Mouse (Mus musculus) embryo, embryonic 9.5 days (tissue): ENCODE measurements around the gene Smarcc1.
"Not testable (repeated sequence)": the region's sequence is repeated elsewhere in the genome, so short reads cannot be mapped to it uniquely, and the experiment has no call there.

Experiments used
- DNase-seq: peaks from one replicate; pipeline ENCODE4 v3.0.0-alpha.2; 2017; ENCODE audit errors: extremely low spot score

Gene Smarcc1

DNA sequence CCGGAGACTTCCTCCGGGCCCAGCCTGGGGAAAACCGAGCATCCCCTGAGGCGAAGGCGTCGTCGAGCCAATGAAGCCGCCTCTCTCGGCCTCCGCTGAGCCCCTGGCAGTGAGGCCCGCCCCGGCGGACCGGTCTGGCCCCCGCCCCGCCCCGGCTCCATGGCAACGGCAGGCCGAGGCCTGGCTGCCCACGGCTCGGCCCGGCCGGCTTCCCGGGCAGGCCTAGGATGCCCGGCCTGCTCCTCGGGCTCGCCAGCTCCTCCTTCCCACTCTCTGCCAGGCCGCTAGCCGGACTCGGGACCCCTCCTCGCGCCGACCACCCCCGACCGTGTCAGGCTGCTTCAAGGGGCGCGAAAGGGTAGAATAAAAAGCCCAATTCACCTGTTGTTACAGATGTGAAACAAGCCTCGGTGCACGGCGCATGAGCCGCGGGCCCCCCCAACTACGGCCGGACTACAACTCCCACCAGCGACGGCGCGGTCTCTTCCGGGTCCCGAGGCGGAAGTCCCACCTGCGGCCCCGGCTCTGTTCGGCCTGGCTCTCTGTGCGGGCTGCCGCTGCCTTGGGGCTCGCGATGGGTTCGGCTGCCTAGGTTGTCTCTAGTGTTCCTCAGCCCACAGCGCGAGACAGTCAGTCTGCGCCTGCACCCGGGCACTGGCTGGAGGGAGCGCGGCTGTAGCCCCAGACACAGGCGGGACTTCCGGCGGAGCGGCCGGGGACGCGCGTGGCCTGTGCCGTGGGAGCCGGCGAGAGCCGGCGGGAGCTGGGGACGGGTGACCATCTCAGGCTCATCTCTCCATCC is at the start of gene Smarcc1:
Gene Smarcc1, plus strand, starts transcription at position 732 of the 802 bp plus-strand sequence.
- DNase-seq = peak; percentile 95

DNA sequence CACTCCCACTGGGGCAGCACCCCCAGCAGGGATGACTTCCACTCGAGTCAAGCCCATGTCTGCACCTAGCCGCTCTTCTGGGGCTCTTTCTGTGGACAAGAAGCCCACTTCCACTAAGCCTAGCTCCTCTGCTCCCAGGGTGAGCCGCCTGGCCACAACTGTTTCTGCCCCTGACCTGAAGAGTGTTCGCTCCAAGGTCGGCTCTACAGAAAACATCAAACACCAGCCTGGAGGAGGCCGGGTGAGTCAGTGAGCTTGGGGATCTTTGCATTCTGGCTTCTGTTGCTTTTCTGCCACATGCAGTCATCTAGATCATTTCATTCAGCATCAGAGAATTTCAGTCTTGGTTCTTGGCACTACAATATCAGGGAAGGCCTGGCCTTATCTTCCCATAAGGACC is 48.8 kb upstream of the Smarcc1 start:
- DNase-seq = no peak

DNA sequence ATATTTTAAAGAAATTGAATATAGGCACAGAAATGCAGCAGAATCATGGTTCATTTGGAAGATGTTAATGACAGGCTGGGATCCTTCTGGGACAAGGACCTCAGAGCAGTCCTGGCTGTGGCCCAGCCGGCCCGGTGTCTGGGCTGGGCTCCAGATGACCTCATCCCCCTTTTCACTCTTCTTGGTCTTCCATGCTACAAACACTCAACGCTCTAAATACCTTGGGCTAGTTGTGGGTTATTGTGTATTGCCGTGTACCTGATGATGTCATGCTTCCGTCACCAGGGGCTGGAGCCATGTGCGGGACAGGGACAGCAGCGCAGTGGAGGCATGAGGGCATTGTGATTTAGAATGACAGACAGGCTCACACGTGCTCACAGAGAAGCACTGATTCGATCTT is 47.1 kb upstream of the Smarcc1 start:
- DNase-seq = no peak

DNA sequence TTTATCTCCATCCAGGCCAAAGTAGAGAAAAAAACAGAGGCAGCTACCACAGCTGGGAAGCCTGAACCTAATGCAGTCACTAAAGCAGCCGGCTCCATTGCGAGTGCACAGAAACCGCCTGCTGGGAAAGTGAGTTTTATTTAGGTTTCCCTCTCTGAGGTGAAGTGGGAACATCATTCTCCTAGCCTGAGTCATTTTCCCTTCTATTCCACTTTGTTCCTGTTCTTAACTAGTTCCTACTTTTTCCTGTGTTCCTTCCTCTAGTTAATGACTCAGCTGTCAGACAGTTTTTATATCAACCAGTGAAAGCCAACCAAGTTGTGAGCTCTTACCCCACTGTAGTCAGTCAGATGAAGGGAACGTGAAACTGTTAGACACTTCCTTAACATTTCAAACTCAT is 46.5 kb upstream of the Smarcc1 start:
- DNase-seq = no peak

DNA sequence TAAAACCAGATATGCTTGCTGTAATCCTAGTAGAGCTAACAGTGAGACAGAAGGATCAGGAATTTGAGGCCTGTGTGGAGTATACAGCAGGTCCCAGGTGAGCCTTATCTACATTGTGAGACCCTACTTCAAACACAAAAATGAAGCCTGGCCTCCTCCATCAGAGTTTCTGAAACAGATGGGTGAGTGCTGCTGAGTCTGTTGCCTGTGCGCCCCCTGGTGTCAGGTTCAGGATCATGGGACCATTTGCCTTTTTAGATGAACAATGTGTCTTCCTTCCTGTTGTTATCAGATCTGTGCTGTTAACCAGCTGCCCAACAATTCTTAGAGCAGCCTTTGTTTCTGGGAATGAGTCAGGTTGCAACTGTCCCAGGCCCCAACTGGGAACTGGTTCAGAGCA is 45.7 kb upstream of the Smarcc1 start:
- peak; percentile 71 for DNase-seq

DNA sequence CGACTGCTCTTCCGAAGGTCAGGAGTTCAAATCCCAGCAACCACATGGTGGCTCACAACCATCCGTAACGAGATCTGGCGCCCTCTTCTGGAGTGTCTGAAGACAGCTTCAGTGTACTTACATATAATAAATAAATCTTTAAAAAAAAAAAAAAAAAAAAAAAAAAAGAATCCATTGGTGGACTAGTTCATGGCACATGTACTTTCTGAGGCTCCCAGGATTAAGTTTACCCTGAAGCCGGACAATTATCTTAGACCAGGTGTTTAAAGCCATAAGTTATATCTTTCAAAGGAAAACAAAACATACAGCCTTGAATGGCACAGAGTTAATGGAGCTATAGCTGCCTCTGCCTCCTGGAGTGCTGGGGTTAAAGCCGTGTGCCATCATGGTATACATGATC is 41.0 kb upstream of the Smarcc1 start:
- not testable (repeated sequence) for DNase-seq

DNA sequence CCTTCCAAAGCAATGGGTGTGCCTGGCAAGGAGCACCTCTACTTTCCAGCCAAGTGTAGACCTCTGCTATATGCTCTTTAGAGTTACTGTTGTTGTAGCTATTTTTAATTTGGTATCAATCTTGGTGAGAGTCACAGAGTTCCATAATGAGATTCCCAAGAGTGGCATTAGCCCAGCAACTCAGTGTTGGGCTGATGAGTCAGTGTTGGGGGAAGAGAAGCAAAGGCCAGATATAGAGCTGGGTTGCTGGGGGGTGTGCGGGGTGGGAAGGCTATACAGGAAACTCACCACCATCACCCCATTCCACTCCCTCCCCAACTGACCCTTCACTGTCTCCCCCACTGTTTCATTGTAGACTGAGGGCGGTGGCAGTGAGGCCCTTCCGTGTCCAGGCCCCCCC is 36.4 kb upstream of the Smarcc1 start:
- no peak for DNase-seq

DNA sequence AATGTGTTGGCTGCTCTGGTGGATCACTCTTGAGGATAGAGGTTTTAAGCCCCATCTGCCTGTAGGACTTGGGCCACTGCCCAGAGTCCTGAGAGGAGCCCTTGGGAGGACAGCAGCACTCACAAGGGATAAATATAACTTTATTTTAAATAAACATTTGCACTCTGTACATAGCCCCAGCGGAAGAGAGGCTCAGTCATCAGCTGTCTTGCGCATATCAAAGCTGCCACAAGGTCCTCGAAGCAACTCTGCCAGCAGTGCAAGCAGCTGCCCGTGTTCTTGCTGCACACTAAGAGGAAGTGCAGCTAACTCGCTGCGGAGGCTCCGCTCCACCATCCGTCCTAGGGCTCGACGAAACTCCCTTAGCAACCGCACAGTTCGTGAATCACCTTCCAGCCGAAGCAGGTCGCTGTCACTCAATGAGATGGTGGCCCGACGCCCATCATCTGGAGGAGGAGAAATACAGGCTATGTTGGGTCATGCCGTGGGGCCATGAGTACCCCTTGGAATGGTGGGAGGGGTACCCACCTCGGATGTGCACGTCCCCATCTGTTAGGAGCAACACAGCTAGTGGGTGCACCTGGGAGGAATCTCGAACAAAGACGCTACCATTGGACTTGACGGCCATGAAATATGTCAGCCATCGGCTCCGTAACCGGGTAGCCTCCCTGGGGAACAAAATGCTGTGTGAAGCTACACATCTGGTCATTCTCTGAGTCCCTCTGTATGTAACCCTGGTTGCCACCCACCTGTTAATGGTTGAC is 33.1 kb upstream of the Smarcc1 start:
- no peak for DNase-seq

DNA sequence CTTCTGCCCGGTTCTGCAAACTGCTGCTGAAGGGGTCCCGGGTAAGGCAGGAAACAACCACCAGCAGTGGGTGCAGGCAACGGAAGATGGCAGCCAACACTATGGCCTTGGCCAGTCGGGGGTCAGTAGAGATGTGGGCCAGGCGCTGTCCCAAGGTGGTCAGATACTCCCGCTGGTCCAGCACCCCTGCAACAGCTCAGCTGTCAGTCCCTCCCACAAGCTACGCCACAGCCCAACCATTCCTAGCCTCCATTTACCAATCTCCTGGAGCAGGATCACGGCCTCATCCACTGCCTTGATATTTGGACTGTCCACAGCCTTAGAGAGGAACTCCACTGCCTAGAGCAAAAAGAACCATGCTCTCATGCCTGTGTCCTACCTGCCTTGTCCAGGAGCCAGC is 31.8 kb upstream of the Smarcc1 start:
- DNase-seq = no peak

DNA sequence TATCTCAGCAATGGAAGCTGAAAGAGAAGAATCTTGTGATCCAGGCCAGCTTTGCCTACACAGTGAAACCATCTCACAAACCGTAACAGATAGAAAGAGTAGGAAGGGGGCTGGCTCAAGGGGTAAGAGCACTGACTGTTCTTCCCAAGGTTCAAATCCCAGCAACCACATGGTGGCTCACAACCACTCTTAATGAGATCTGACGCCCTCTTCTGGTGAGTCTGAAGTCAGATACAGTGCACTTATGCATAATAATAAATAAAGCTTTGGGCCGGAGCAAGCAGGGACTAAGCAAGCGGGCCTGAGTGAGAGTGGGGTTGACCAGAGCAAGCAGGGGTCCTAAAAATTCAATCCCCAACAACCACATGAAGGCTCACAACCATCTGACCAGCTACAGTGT is 24.2 kb upstream of the Smarcc1 start:
- no peak for DNase-seq

DNA sequence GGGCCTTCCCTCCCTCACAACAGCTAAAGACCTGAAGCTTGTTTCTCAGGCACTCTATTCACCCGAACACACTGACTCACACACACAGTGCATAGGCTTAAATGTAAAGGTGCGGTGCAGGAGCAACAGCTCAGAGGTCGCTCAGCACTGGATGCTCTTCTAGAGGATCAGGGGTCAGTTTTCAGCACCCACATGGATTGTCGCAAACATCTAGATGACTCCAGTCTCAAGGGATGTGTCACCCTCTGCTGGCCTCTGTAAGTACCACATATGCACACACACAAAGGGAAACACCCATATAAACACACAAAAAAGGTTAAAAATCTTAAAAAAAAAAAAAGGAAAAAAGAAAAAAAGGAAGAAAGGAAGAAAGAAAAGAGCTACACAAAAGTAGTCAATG is 22.7 kb upstream of the Smarcc1 start:
- no peak for DNase-seq

DNA sequence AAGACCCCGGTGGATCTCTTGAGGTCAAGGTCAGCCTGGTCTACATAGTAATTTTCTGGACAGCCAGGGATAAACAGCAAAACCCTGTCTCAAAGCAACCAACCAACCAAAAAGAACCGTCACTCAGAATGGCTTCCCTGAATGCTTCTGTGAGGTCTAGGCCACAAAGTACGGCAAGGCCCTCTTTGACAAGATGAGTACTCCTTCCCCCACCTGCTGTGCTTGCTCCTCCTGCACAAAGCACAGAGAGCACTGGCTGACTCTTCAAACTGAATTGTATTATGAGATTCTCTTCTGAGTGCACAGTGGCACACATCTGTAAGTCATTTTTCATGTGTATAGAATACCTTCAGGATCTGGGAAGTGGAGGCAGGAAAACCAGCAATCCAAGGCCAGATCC is 19.7 kb upstream of the Smarcc1 start:
- DNase-seq = no peak

DNA sequence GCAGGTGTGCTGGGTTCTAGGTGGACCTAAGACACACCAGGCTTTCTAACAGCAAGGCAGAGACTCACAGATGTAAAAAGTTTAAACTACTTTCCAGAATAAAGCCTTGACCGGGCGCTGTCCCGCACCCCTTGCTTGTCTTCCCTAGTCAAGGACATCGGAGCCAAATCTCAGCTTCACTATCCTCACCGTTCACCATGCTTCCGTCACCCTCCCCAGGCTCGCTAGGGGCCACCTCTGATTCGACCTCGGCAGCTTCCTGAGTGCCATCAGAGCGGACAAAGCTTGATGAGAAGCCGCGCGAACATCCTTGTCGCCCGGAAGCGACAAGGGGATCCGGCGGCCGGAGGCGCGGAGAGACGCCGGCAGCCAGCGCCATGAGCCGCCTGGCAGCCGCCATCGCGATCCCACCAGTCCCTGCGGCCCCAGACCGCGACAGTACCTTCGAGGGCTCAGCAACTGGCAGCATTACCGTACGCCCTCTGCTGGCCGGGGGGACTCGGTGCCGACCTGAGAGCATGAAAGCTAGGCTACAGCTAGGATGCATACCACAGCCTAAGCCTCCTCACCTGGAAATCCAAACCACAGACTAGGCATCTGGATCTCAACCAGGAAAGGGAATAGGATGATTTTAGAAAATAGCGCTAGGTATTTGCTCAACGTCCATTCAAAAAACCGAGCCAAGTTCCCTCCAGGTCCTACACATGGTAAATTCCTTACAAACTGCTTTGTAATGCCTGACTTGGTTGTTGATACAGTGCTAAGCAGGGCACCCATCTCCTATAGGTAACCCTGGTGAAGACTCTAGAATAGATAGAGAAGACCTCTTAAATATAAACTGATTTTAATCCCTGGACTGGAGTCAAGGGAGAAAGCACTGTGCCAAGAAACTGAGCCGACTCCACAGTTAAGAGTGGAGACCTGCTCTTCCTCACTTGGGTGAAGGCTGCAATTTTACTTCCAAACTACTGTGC is 16.6 kb upstream of the Smarcc1 start:
- peak; percentile 91 for DNase-seq

DNA sequence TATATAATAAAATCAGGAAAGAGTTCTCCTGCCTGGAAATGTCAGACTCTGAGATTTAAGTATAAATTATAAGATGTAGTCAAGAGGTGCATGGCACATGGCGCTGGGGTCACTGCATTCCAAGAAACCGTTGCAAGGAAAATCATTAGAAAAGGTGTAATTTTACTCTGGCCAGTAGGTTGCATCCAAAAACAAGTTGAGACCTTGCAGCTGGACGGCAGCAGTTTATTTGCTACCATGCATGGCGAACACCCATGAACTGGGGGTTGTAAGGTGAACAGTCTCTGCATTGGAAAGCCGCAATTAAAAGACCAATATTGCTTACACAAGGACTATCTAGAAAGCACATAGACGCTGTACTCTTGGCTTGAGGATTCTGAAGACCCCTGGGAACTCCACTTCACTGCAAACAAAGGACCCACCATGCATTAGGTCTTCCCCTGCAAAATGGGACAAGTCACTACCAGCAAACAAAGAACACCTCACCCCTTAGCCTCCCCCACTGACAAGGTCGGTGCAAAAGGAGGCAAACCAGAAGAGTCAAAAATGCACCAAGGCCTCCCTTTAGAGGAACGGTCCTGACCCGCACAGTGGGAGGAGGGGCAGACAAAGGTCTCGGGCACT is 1.0 kb upstream of the Smarcc1 start:
- DNase-seq = no peak

DNA sequence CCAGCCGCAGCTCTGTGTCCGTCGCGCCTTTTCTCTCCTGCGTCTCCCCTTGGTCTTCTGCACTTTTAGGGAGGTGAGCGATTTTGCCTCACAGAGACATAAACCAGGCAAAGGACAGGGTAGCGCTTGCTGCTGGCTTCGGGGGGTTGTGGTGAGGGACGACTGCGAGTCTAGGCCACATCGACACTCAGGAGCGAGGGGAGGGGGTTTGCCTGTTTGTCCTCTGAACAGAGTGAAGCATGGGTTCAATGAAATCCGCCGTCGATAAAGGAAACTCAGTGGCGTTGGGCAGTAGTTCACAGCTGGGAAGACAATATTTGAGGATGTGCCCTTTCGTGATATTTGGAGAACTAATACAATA is 251 bp downstream of the Smarcc1 start, which contains the start of gene Dhx30:
Gene Dhx30, minus strand, starts transcription at position 52 of the 361 bp plus-strand sequence.
- DNase-seq = no peak

DNA sequence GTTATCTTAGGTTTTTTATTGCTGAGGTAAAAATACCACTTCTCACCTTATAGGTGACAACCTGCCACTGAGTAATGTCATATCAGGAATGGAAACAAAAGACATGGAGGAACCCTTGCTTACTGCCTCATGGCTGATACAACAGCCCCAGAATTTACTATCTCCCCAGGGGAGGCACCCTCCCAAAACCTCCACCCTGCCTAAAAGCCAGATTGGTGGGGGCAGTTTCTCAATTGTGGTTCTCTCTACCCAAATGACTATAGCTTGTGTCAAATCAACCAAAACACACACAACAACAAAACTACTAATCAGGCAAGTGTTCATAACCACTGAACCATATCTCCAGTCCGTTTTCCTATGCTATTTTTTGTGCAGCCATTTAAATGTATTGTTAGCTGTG is 741 bp downstream of the Smarcc1 start:
- DNase-seq = no peak

DNA sequence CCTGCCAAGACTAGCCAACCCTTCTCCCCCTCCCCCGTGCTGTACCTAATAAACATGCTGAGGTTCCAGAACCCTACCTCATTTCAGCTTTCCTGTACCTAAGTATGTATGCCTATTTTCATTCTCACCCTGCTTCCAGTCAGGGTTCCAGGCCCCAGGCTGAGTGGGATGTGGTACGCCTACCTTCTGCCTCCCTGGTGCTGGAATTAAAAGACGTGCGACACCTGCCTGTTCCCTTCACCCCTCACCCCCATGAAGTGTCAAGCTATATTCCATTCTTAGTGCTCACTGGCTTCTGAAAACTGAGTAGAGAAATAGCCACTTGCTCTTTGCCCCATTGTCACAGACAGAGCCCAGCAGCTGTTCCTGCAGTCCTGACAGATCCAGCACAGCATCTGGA is 3.9 kb downstream of the Smarcc1 start:
- DNase-seq = no peak

DNA sequence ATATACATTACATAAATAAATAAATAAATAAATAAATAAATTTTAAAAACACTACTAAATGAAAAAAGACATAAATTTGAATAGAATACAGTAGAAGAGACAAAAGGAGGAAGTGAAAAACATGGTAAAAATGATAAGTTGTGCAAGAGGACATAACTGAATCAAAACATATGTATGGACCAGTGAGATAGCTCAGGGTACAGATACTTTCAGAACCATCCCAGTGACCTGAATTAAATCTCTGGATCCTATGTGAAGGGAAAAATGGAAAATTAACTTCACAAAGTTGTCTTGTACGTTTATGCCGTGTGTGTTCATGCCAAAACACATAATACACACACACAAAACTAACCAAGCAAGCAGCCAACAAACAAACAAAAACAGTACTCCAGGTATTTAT is 5.8 kb downstream of the Smarcc1 start:
- no peak for DNase-seq

DNA sequence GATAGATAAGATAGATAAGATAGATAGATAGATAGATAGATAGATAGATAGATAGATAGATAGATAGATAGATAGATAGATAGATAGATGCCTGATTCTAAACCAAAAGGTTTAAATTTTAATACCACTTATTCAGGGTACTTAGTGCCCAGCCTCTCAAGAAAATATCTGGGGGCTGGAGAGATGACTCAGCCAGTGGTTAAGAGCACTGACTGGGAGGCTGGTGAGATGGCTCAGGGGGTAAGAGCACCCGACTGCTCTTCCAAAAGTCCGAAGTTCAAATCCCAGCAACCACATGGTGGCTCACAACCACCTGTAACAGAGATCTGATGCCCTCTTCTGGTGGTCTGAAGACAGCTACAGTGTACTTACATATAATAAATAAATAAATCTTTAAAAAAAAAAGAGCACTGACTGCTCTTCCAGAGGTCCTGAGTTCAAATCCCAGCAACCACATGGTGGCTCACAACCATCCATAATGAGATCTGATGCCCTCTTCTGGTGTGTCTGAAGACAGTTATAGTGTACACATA is 6.6 kb downstream of the Smarcc1 start:
- not testable (repeated sequence) for DNase-seq

DNA sequence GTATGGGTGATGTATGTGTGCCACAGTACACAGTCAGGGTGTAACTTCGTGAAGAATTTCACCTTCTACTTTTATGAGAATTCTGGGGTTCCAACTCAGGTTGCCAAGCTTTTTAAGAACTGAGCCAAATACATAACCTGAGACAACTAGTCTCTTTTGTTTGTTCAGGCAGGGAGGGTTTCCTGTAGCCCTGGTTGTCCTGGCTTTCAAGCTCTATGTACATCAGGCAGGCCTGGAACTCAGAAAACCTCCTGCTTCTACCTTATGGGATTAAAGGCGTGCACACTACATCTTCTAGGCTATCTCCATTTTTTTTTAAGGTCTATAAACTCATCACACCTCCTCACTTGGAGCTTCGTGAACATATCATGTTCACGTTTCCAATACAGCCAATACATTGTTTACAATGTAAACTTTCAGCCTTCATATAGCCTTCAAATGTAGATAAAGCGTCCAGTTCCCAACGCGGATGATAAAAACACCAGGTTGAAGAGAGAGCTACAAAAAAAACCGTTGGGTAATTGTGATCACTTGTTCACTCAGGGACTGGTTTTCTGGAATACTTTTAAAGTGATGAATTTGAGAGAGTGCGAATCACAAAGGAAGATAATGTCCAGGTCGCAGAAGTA is 13.5 kb downstream of the Smarcc1 start:
- DNase-seq = peak; percentile 17
